25 mouse cellular contexts compared by ENCODE assay signal in the genomic region with DNA sequence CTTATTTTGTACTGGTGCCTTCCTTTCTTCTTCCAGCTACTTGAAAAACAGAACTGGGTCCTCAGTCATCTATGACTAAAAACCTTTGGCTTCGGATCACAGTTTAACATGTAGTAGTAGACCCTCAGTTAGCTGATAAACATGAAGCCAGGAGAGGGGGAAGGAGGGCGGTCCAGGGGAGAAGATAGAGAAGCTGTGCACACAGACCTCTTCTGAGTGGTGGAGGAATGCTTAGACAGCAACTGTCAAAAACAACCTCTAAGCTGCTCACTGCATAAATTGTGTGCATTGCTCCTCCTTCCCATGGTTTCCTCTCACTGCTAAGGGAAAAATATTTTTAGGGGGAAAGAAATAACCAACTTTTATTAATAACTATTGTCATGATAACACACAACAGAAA. TPM values are rescaled to one million over a fixed set of nuclear protein-coding genes. Genes with fewer than 3 reads are reported as not detected.
DNase-seq lines count a peak whose midpoint lies in the region; ATAC-seq and TF ChIP-seq lines count a peak whose summit lies in the region.
"Had no signal": no experiment of that assay in that cellular context is flagged by ENCODE, and none has a peak within 500 bp of the region (broad histone marks: within the 10 kb centered on the region; RNA-seq: fewer than 3 reads in every experiment).

No protein-coding gene starts in this region.

- 0 out of 2 replicates have a peak overlapping the region, but pooled peaks have one; percentile 38 for H3K27ac ChIP-seq in lung, embryonic 14.5 days (ENCODE audit: low read depth)
- H3K27ac ChIP-seq in lung, embryonic 15.5 days, result no peak overlapping the region
- H3K27ac ChIP-seq in CH12.LX (ENCODE audit: insufficient read depth, low read depth), result peak overlapping the region; percentile 75
- no peak overlapping the region for H3K27ac ChIP-seq in intestine, embryonic 16.5 days (ENCODE audit: low read length)

- no peak for TF ChIP-seq POLR2A in lung, adult 2 months (IDR thresholded peaks at IDR 0.05; ENCODE audit: borderline replicate concordance, extremely low read depth, low read depth, low read length)
- TF ChIP-seq POLR2A in CH12.LX (IDR thresholded peaks at IDR 0.05; ENCODE audit: low read depth, low read length), result no peak

- no peaks in the 10 kb centered on the region for H3K4me1 ChIP-seq in lung, embryonic 14.5 days (ENCODE audit: insufficient read depth)
- peaks cover 3% of the 10 kb centered on the region; the same call in 1 of the 2 replicates for H3K4me1 ChIP-seq in lung, embryonic 15.5 days
- no peaks in the 10 kb centered on the region for H3K4me1 ChIP-seq in lung, adult 2 months (ENCODE audit: control insufficient read depth, insufficient read depth, low read length)
- H3K4me1 ChIP-seq in CH12.LX (ENCODE audit: control insufficient read depth in 1 of 2, insufficient read depth in 2 of 2), result peaks cover 10 to 90% of the 10 kb centered on the region in 2 experiments
- no peaks in the 10 kb centered on the region for H3K4me1 ChIP-seq in intestine, embryonic 16.5 days (ENCODE audit: control insufficient read depth, insufficient read depth, low read length)

- in situ Hi-C loops in CH12.LX (cut with MboI; ENCODE audit: low pct_ligation_motif_present, low pct_unique_long_range_greater_than_20kb, low sequenced_read_pairs), result no loop called here

- no peak for TF ChIP-seq EP300 in CH12.LX (IDR thresholded peaks at IDR 0.05; ENCODE audit: low read length)

- H3K36me3 ChIP-seq in lung, embryonic 14.5 days (ENCODE audit: insufficient read depth), result no peaks in the 10 kb centered on the region
- H3K36me3 ChIP-seq in lung, embryonic 15.5 days, result no peaks in the 10 kb centered on the region
- no peaks in the 10 kb centered on the region for H3K36me3 ChIP-seq in CH12.LX (replicated peaks in 1 of 2; ENCODE audit: control insufficient read depth in 1 of 2, insufficient read depth in 1 of 2, low read length in 1 of 2)
- H3K36me3 ChIP-seq in intestine, embryonic 16.5 days (ENCODE audit: control insufficient read depth, insufficient read depth, low read length), result no peaks in the 10 kb centered on the region
- H3K36me3 ChIP-seq: G1E had no signal

- no peak overlapping the region for H3K4me3 ChIP-seq in lung, embryonic 14.5 days (ENCODE audit: low read depth, low read length)
- H3K4me3 ChIP-seq in lung, embryonic 15.5 days, result no peak overlapping the region
- no peak overlapping the region for H3K4me3 ChIP-seq in lung, adult 2 months (replicated peaks; ENCODE audit: extremely low read depth, low read depth, low read length)
- no peak overlapping the region for H3K4me3 ChIP-seq in CH12.LX (replicated peaks in 1 of 3; ENCODE audit: low read depth in 2 of 3, low read length in 2 of 3, poor library complexity in 1 of 3)
- no peak overlapping the region for H3K4me3 ChIP-seq in intestine, embryonic 16.5 days (ENCODE audit: low read length)

- whole genome bisulfite sequencing in lung, embryonic 14.5 days, result 47% methylated on average over 2 of the region's 2 CpGs
- 41% methylated on average over 2 of the region's 2 CpGs for WGBS in lung, embryonic 15.5 days
- 75% methylated on average over 2 of the region's 2 CpGs for WGBS in lung, adult 2 months
- 86% methylated on average over 2 of the region's 2 CpGs for WGBS in intestine, embryonic 16.5 days

- no peak overlapping the region for H3K4me2 ChIP-seq in lung, embryonic 14.5 days
- no peak overlapping the region for H3K4me2 ChIP-seq in lung, embryonic 15.5 days
- peak overlapping the region; percentile 87 for H3K4me2 ChIP-seq in CH12.LX (ENCODE audit: insufficient read depth, low read depth, poor library complexity, severe bottlenecking)
- no peak overlapping the region for H3K4me2 ChIP-seq in intestine, embryonic 16.5 days (ENCODE audit: low read depth, low read length)

- no peak for TF ChIP-seq CTCF in lung, embryonic 14.5 days (IDR thresholded peaks at IDR 0.05; ENCODE audit: low read depth)
- TF ChIP-seq CTCF in lung, adult 2 months (IDR thresholded peaks at IDR 0.05; ENCODE audit: insufficient read depth, low read length), result no peak
- TF ChIP-seq CTCF in CH12.LX (conservative IDR thresholded peaks at IDR 0.05 in 1 of 2, IDR thresholded peaks at IDR 0.05 in 1 of 2; ENCODE audit: low read depth in 2 of 2, low read length in 2 of 2), result no peak

- H3K79me2 ChIP-seq in CH12.LX (replicated peaks; ENCODE audit: control insufficient read depth, extremely low read depth, insufficient read depth, poor library complexity, severe bottlenecking), result no peaks in the 10 kb centered on the region

- no peak for TF ChIP-seq RAD21 in CH12.LX (IDR thresholded peaks at IDR 0.05; ENCODE audit: low read depth, low read length)

- dilution Hi-C loops in CH12.LX (cut with MboI; ENCODE audit: extremely low pct_ligation_motif_present, extremely low pct_unique_long_range_greater_than_20kb, low sequenced_read_pairs), result no loop called here

- ATAC-seq in lung, embryonic 14.5 days (ENCODE audit: insufficient read depth), result peak; percentile 70
- peak; percentile 46; the same call in 1 of the 2 replicates for ATAC-seq in lung, embryonic 15.5 days (ENCODE audit: borderline replicate concordance, extremely low read depth, low FRiP score, low TSS enrichment)
- ATAC-seq in intestine, embryonic 16.5 days, result no peak
- ATAC-seq: activated CD4-positive, CD25-positive, alpha-beta regulatory T cell, adult 4 months; CD4-positive, CD25-positive, alpha-beta regulatory T cell, adult 4 months; Patski had no signal

- H3K9ac ChIP-seq in lung, embryonic 14.5 days, result no peak overlapping the region
- H3K9ac ChIP-seq in lung, embryonic 15.5 days, result no peak overlapping the region
- peak overlapping the region; percentile 40 for H3K9ac ChIP-seq in CH12.LX (ENCODE audit: insufficient read depth, low read depth)
- H3K9ac ChIP-seq in intestine, embryonic 16.5 days (ENCODE audit: low read depth, low read length), result no peak overlapping the region

- no peaks in the 10 kb centered on the region for H3K9me3 ChIP-seq in lung, embryonic 14.5 days (ENCODE audit: low read depth, low read length)
- no peaks in the 10 kb centered on the region for H3K9me3 ChIP-seq in lung, embryonic 15.5 days
- H3K9me3 ChIP-seq in CH12.LX (replicated peaks; ENCODE audit: low read length), result no peaks in the 10 kb centered on the region
- no peaks in the 10 kb centered on the region for H3K9me3 ChIP-seq in intestine, embryonic 16.5 days (ENCODE audit: control insufficient read depth, low read length)
- H3K9me3 ChIP-seq: G1E had no signal

- H3K27me3 ChIP-seq in lung, embryonic 14.5 days (ENCODE audit: insufficient read depth, low read length), result no peaks in the 10 kb centered on the region
- no peaks in the 10 kb centered on the region for H3K27me3 ChIP-seq in lung, embryonic 15.5 days
- no peaks in the 10 kb centered on the region for H3K27me3 ChIP-seq in CH12.LX (replicated peaks)
- no peaks in the 10 kb centered on the region for H3K27me3 ChIP-seq in intestine, embryonic 16.5 days (replicated peaks; ENCODE audit: control insufficient read depth, insufficient read depth, low read length)
- H3K27me3 ChIP-seq: Patski had no signal

- peak; percentile 62 for DNase-seq in heart, adult 11 months
- no peak for DNase-seq in heart, postnatal 4 days
- peak; percentile 49 for DNase-seq in lung, embryonic 14.5 days
- DNase-seq in lung, postnatal 10 days, result no peak
- no peak for DNase-seq in lung, adult 2 months
- peak; percentile 49 for DNase-seq in CH12.LX (ENCODE audit: extremely low read depth)
- DNase-seq: adrenal gland, adult 2 months; adrenal gland, adult 8-10 months; adrenal gland, postnatal 10 days; adrenal gland, postnatal 14 days; adrenal gland, postnatal 25 days; adrenal gland, postnatal 36 days; B cell, adult 2 months; cerebellum, adult 11 months; cerebellum, adult 11-12 months; cerebellum, adult 18-20 months had no signal

TF ChIP-seq in CH12.LX, 34 proteins besides CTCF, POLR2A, EP300 and RAD21:
- TF ChIP-seq SIN3A (IDR thresholded peaks at IDR 0.05; ENCODE audit: low read length) (no peak), JUN (IDR thresholded peaks at IDR 0.05; ENCODE audit: insufficient read depth, low read depth, low read length) (no peak), TCF12 (IDR thresholded peaks at IDR 0.05; ENCODE audit: low read depth, low read length) (no peak), USF2 (conservative IDR thresholded peaks at IDR 0.05; ENCODE audit: low read depth, low read length) (no peak), NELFE (IDR thresholded peaks at IDR 0.05; ENCODE audit: low read depth, low read length) (no peak), PAX5 (IDR thresholded peaks at IDR 0.05; ENCODE audit: low read length) (no peak), MAFK (IDR thresholded peaks at IDR 0.05; ENCODE audit: insufficient replicate concordance, low read length) (no peak), ETS1 (conservative IDR thresholded peaks at IDR 0.05; ENCODE audit: low read depth, low read length) (no peak), CHD2 (IDR thresholded peaks at IDR 0.05; ENCODE audit: low read length) (no peak), E2F4 (IDR thresholded peaks at IDR 0.05; ENCODE audit: insufficient replicate concordance, low read depth, low read length) (no peak), ZKSCAN1 (IDR thresholded peaks at IDR 0.05; ENCODE audit: borderline replicate concordance, low read depth, low read length) (no peak)

RNA-seq across cellular contexts. Expression of a gene that starts 48.6 kb away (rescaled TPM):
- total RNA-seq in heart, postnatal 4 days (2021), result 1 to 10 TPM; 8.1 to 9.8 TPM
- 53.8 and 54.2 TPM in 2 replicates for polyA plus RNA-seq in lung, embryonic 14.5 days (2014; fragmentation: Nextera tagmentation; extraction: Ambion mirVana)
- polyA plus RNA-seq in lung, embryonic 15.5 days (2015; fragmentation: Nextera tagmentation; extraction: Ambion mirVana), result 47.7 and 48.2 TPM in 2 replicates
- 14.1 and 25.3 TPM in 2 replicates for polyA plus RNA-seq in lung, adult 2 months (2012; rRNA removed)
- not detected in 2 replicates for total RNA-seq in CH12.LX (2012; rRNA removed)
- not detected in 2 replicates for total RNA-seq in CH12.LX (2014; rRNA removed)
- polyA plus RNA-seq in CH12.LX (2012; ENCODE audit: insufficient read length, low read depth), result not detected in 2 replicates
- 4.1 and 4.8 TPM in 2 replicates for polyA plus RNA-seq in intestine, embryonic 16.5 days (2015; fragmentation: Nextera tagmentation; extraction: Ambion mirVana)
- total RNA-seq: ES-E14, MEL had no signal
- polyA plus RNA-seq: activated CD4-positive, CD25-positive, alpha-beta regulatory T cell, adult 4 months; C2C12; CD4-positive, CD25-positive, alpha-beta regulatory T cell, adult 4 months; G1E had no signal

Comparison
In these comparisons a context has a peak if more than half of its experiments do, and no peak if none do; other contexts are left out.
1. DNase-seq: peak in heart, adult 11 months (single experiment), lung, embryonic 14.5 days (single experiment) and CH12.LX (single experiment); none in heart, postnatal 4 days (single experiment), lung, postnatal 10 days (single experiment) and lung, adult 2 months (single experiment).
2. H3K27ac ChIP-seq: peak in lung, embryonic 14.5 days (single experiment) and CH12.LX (single experiment); none in lung, embryonic 15.5 days (single experiment) and intestine, embryonic 16.5 days (single experiment).